Mouse (Mus musculus): ENCODE data around the gene Tasp1. TPM values are rescaled to one million over a fixed set of nuclear protein-coding genes. Genes with fewer than 3 reads are reported as not detected.
A peak's percentile ranks its signal among the peaks of the same experiment; 100 is the strongest.

Gene Tasp1
- polyA plus RNA-seq, 1 experiment from 2014 or later = 23.2 TPM

GRCm38 (mm10) chr2:140051607-140052126, 14.9 kb downstream of the Tasp1 start:
- Histone ChIP-seq H3K4me3 (ENCODE audit: low read depth, low read length) (no peak overlapping the region), H3K4me1 (ENCODE audit: insufficient read depth) (no peaks in the 10 kb centered on the region), H3K4me2 (no peak overlapping the region), H3K9ac (no peak overlapping the region), H3K9me3 (ENCODE audit: low read depth, low read length) (no peaks in the 10 kb centered on the region), H3K27me3 (ENCODE audit: insufficient read depth, low read length) (no peaks in the 10 kb centered on the region), H3K27ac (ENCODE audit: low read depth) (no peak overlapping the region), H3K36me3 (ENCODE audit: insufficient read depth) (peaks cover 65% of the 10 kb centered on the region)
- WGBS = 84% methylated on average over 2 of the region's 2 CpGs
- DNase-seq = no peak
- TF ChIP-seq CTCF (IDR thresholded peaks at IDR 0.05; ENCODE audit: low read depth) = no peak
- ATAC-seq (ENCODE audit: insufficient read depth) = no peak

- TF ChIP-seq CTCF (IDR thresholded peaks at IDR 0.05; ENCODE audit: low read depth) = no peak
- no peak overlapping the region for H3K9ac ChIP-seq
- H3K4me2 ChIP-seq = no peak overlapping the region
- H3K27me3 ChIP-seq (ENCODE audit: insufficient read depth, low read length) = no peaks in the 10 kb centered on the region
- peaks cover 17% of the 10 kb centered on the region for H3K36me3 ChIP-seq (ENCODE audit: insufficient read depth)
- no peak for ATAC-seq (ENCODE audit: insufficient read depth)
- no peaks in the 10 kb centered on the region for H3K4me1 ChIP-seq (ENCODE audit: insufficient read depth)
- no peaks in the 10 kb centered on the region for H3K9me3 ChIP-seq (ENCODE audit: low read depth, low read length)
- no peak overlapping the region for H3K27ac ChIP-seq (ENCODE audit: low read depth)
- no peak for DNase-seq
- WGBS = 83% methylated on average over 2 of the region's 2 CpGs
- H3K4me3 ChIP-seq (ENCODE audit: low read depth, low read length) = no peak overlapping the region
These were observed 24.0 kb downstream of the Tasp1 start for GRCm38 (mm10) chr2:140042522-140043131.

GRCm38 (mm10) chr2:140042081-140042480, 24.5 kb downstream of the Tasp1 start:
- WGBS = 94% methylated on average over 10 of the region's 10 CpGs
- DNase-seq = no peak
- no peaks in the 10 kb centered on the region for H3K9me3 ChIP-seq (ENCODE audit: low read depth, low read length)
- TF ChIP-seq CTCF (IDR thresholded peaks at IDR 0.05; ENCODE audit: low read depth) = no peak
- H3K4me3 ChIP-seq (ENCODE audit: low read depth, low read length) = no peak overlapping the region
- peaks cover 13% of the 10 kb centered on the region for H3K36me3 ChIP-seq (ENCODE audit: insufficient read depth)
- H3K4me1 ChIP-seq (ENCODE audit: insufficient read depth) = no peaks in the 10 kb centered on the region
- no peak overlapping the region for H3K27ac ChIP-seq (ENCODE audit: low read depth)
- H3K9ac ChIP-seq = no peak overlapping the region
- ATAC-seq (ENCODE audit: insufficient read depth) = no peak
- H3K4me2 ChIP-seq = no peak overlapping the region
- no peaks in the 10 kb centered on the region for H3K27me3 ChIP-seq (ENCODE audit: insufficient read depth, low read length)

- H3K27ac ChIP-seq (ENCODE audit: low read depth) = no peak overlapping the region
- WGBS = 84% methylated on average over 2 of the region's 2 CpGs
- H3K27me3 ChIP-seq (ENCODE audit: insufficient read depth, low read length) = no peaks in the 10 kb centered on the region
- DNase-seq = no peak
- H3K4me3 ChIP-seq (ENCODE audit: low read depth, low read length) = no peak overlapping the region
- no peaks in the 10 kb centered on the region for H3K4me1 ChIP-seq (ENCODE audit: insufficient read depth)
- H3K9ac ChIP-seq = no peak overlapping the region
- no peak for TF ChIP-seq CTCF (IDR thresholded peaks at IDR 0.05; ENCODE audit: low read depth)
- H3K36me3 ChIP-seq (ENCODE audit: insufficient read depth) = peaks cover 7% of the 10 kb centered on the region; the same call in 1 of the 2 replicates
- ATAC-seq (ENCODE audit: insufficient read depth) = no peak
- no peak overlapping the region for H3K4me2 ChIP-seq
- H3K9me3 ChIP-seq (ENCODE audit: low read depth, low read length) = no peaks in the 10 kb centered on the region
These were observed 29.1 kb downstream of the Tasp1 start for GRCm38 (mm10) chr2:140037459-140037858.

GRCm38 (mm10) chr2:140036854-140037253, 29.8 kb downstream of the Tasp1 start:
- Histone ChIP-seq H3K4me2 (no peak overlapping the region), H3K4me3 (ENCODE audit: low read depth, low read length) (no peak overlapping the region), H3K9ac (no peak overlapping the region), H3K4me1 (ENCODE audit: insufficient read depth) (no peaks in the 10 kb centered on the region), H3K36me3 (ENCODE audit: insufficient read depth) (peaks cover 7% of the 10 kb centered on the region; the same call in 1 of the 2 replicates), H3K9me3 (ENCODE audit: low read depth, low read length) (no peaks in the 10 kb centered on the region), H3K27me3 (ENCODE audit: insufficient read depth, low read length) (no peaks in the 10 kb centered on the region), H3K27ac (ENCODE audit: low read depth) (no peak overlapping the region)
- DNase-seq = no peak
- no peak for ATAC-seq (ENCODE audit: insufficient read depth)
- TF ChIP-seq CTCF (IDR thresholded peaks at IDR 0.05; ENCODE audit: low read depth) = no peak

- peak; percentile 81 for DNase-seq
- Histone ChIP-seq H3K4me3 (ENCODE audit: low read depth, low read length) (no peak overlapping the region), H3K9me3 (ENCODE audit: low read depth, low read length) (no peaks in the 10 kb centered on the region), H3K27me3 (ENCODE audit: insufficient read depth, low read length) (no peaks in the 10 kb centered on the region), H3K9ac (no peak overlapping the region), H3K36me3 (ENCODE audit: insufficient read depth) (peaks cover 5% of the 10 kb centered on the region; the same call in 1 of the 2 replicates), H3K27ac (ENCODE audit: low read depth) (no peak overlapping the region), H3K4me1 (ENCODE audit: insufficient read depth) (no peaks in the 10 kb centered on the region), H3K4me2 (no peak overlapping the region)
- ATAC-seq (ENCODE audit: insufficient read depth) = peak; percentile 94
- no peak for TF ChIP-seq CTCF (IDR thresholded peaks at IDR 0.05; ENCODE audit: low read depth)
- 30% methylated on average over 4 of the region's 4 CpGs for WGBS
These were observed 41.7 kb downstream of the Tasp1 start for GRCm38 (mm10) chr2:140024937-140025336.

- Histone ChIP-seq H3K9ac (no peak overlapping the region), H3K27me3 (ENCODE audit: insufficient read depth, low read length) (no peaks in the 10 kb centered on the region), H3K27ac (ENCODE audit: low read depth) (no peak overlapping the region), H3K36me3 (ENCODE audit: insufficient read depth) (0 out of 2 replicates have a peak, but pooled peaks cover 2% of the 10 kb centered on the region), H3K4me1 (ENCODE audit: insufficient read depth) (no peaks in the 10 kb centered on the region), H3K4me2 (no peak overlapping the region), H3K4me3 (ENCODE audit: low read depth, low read length) (no peak overlapping the region), H3K9me3 (ENCODE audit: low read depth, low read length) (no peaks in the 10 kb centered on the region)
- no peak for TF ChIP-seq CTCF (IDR thresholded peaks at IDR 0.05; ENCODE audit: low read depth)
- 88% methylated on average over 3 of the region's 3 CpGs for WGBS
- ATAC-seq (ENCODE audit: insufficient read depth) (no peak), DNase-seq (no peak)
These were observed 59.2 kb downstream of the Tasp1 start for GRCm38 (mm10) chr2:140007406-140007805.

Measured in lung, embryonic 14.5 days (tissue).